Mouse (Mus musculus) left cerebral cortex, adult 9 months (tissue): ENCODE results near the gene Mvd.

Experiments
- DNase-seq, 2 experiments: peaks; one replicate each; pipeline ENCODE4 v3.0.0; 2022; ENCODE audit warnings: low spot score in 2 of 2

Gene Mvd

GRCm38 (mm10) chr8:122443262-122444006 is at the start of gene Mvd:
Mvd (minus strand) TSS chr8:122443422.
- peak; percentile 99 for DNase-seq

- DNase-seq = no peak
Measured at GRCm38 (mm10) chr8:122488387-122488786, 45.2 kb upstream of the Mvd start.

- DNase-seq = no peak
Measured at GRCm38 (mm10) chr8:122484831-122485230, 41.6 kb upstream of the Mvd start.

- DNase-seq = no peak
Measured at GRCm38 (mm10) chr8:122483877-122484276, 40.7 kb upstream of the Mvd start.

GRCm38 (mm10) chr8:122482448-122482847 is 39.2 kb upstream of the Mvd start:
- DNase-seq = no peak

- DNase-seq = peak; percentile 72 to 86
Measured at GRCm38 (mm10) chr8:122475580-122476320, 32.5 kb upstream of the Mvd start, which contains the start of the genes Rnf166 and Ctu2. Rnf166 (minus strand) TSS chr8:122476064. Ctu2 (plus strand) TSS chr8:122476143.

- peak in 1 of 2 experiments; percentile 31 for DNase-seq
Measured at GRCm38 (mm10) chr8:122474951-122475560, 31.8 kb upstream of the Mvd start.

- no peak for DNase-seq
Measured at GRCm38 (mm10) chr8:122473911-122474421, 30.7 kb upstream of the Mvd start.

- DNase-seq = no peak
Measured at GRCm38 (mm10) chr8:122470691-122471090, 27.5 kb upstream of the Mvd start.

GRCm38 (mm10) chr8:122469965-122470364 is 26.7 kb upstream of the Mvd start:
- no peak for DNase-seq

- no peak for DNase-seq
Measured at GRCm38 (mm10) chr8:122469407-122469806, 26.2 kb upstream of the Mvd start.

GRCm38 (mm10) chr8:122467816-122468215 is 24.6 kb upstream of the Mvd start:
- no peak for DNase-seq

- DNase-seq = no peak
Measured at GRCm38 (mm10) chr8:122464985-122465384, 21.8 kb upstream of the Mvd start.

- no peak for DNase-seq
Measured at GRCm38 (mm10) chr8:122463651-122464640, 20.7 kb upstream of the Mvd start.

GRCm38 (mm10) chr8:122462510-122462909 is 19.3 kb upstream of the Mvd start:
- no peak for DNase-seq

GRCm38 (mm10) chr8:122461473-122462148 is 18.4 kb upstream of the Mvd start:
- peak; percentile 79 to 84 for DNase-seq

- no peak for DNase-seq
Measured at GRCm38 (mm10) chr8:122460524-122461472, 17.6 kb upstream of the Mvd start, which contains the start of gene Snai3. Snai3 (minus strand) TSS chr8:122460733.

- no peak for DNase-seq
Measured at GRCm38 (mm10) chr8:122459990-122460389, 16.8 kb upstream of the Mvd start.

- DNase-seq = no peak
Measured at GRCm38 (mm10) chr8:122459218-122459900, 16.1 kb upstream of the Mvd start.
